ENCODE assay signal across 9 mouse cellular contexts in the genomic region with DNA sequence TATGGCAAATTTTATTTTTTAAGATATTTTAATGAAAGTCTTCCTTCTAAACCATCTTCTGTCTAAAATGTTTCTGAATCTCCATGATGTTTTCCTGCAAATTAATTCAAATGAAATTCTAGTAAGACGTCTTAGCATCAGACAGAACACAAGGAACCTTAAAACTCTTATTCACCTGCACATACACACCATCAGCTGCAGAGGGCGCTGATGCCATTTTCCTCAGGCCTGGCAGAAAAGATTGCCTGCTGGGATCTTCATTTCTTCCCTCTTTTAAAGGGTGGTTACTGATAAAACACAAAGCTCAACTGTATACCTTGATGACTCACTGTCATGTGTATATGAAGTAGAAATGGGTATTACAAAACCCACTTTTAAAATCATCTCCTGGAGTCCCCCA. TPM values are rescaled to one million over a fixed set of nuclear protein-coding genes. Genes with fewer than 3 reads are reported as not detected.
DNase-seq lines count a peak whose midpoint lies in the region; ATAC-seq and TF ChIP-seq lines count a peak whose summit lies in the region.
"Had no signal": no experiment of that assay in that cellular context is flagged by ENCODE, and none has a peak within 500 bp of the region (broad histone marks: within the 10 kb centered on the region; RNA-seq: fewer than 3 reads in every experiment).

No protein-coding gene starts in this region.

- H3K9me3 ChIP-seq in intestine, postnatal 0 days (ENCODE audit: control insufficient read depth): no peaks in the 10 kb centered on the region
- no peaks in the 10 kb centered on the region for H3K9me3 ChIP-seq in intestine, embryonic 16.5 days (ENCODE audit: control insufficient read depth, low read length)
- H3K9me3 ChIP-seq: limb, embryonic 15.5 days; stomach, embryonic 15.5 days had no signal

- H3K36me3 ChIP-seq in intestine, postnatal 0 days (ENCODE audit: control insufficient read depth, insufficient read depth): no peaks in the 10 kb centered on the region
- no peaks in the 10 kb centered on the region for H3K36me3 ChIP-seq in intestine, embryonic 16.5 days (ENCODE audit: control insufficient read depth, insufficient read depth, low read length)
- H3K36me3 ChIP-seq: limb, embryonic 15.5 days; stomach, embryonic 15.5 days had no signal

- H3K9ac ChIP-seq in intestine, postnatal 0 days (ENCODE audit: low read depth, low read length): no peak overlapping the region
- no peak overlapping the region for H3K9ac ChIP-seq in intestine, embryonic 16.5 days (ENCODE audit: low read depth, low read length)
- H3K9ac ChIP-seq: limb, embryonic 15.5 days; stomach, embryonic 15.5 days had no signal

- no peaks in the 10 kb centered on the region for H3K4me1 ChIP-seq in intestine, postnatal 0 days (replicated peaks; ENCODE audit: control insufficient read depth, insufficient read depth, low read length)
- peaks cover 3% of the 10 kb centered on the region; the same call in 1 of the 2 replicates for H3K4me1 ChIP-seq in intestine, embryonic 16.5 days (ENCODE audit: control insufficient read depth, insufficient read depth, low read length)

- DNase-seq in 3T3-L1 (ENCODE audit: low read depth, low spot score) (peak; percentile 29), 416B (ENCODE audit: low read depth) (peak; percentile 55)
- peak; percentile 43 for DNase-seq in embryo, embryonic 11.5 days (ENCODE audit: low read depth, low spot score)
- peak; percentile 24 to 45 for DNase-seq in lung, postnatal 4 days
- no peak for DNase-seq in spleen, postnatal 4 days (ENCODE audit: low spot score in 2 of 2)

- no peak for ATAC-seq in intestine, postnatal 0 days
- no peak for ATAC-seq in intestine, embryonic 16.5 days

- H3K27me3 ChIP-seq in intestine, postnatal 0 days (replicated peaks; ENCODE audit: control insufficient read depth, insufficient read depth, low read length): peaks cover 41% of the 10 kb centered on the region
- H3K27me3 ChIP-seq in intestine, embryonic 16.5 days (replicated peaks; ENCODE audit: control insufficient read depth, insufficient read depth, low read length): peaks cover 19% of the 10 kb centered on the region; the same call in 1 of the 2 replicates

- peak; percentile 82 for TF ChIP-seq CTCF in intestine, postnatal 0 days (IDR thresholded peaks at IDR 0.05; ENCODE audit: low read depth)

- no peak overlapping the region for H3K4me2 ChIP-seq in intestine, postnatal 0 days (replicated peaks; ENCODE audit: low read depth)
- H3K4me2 ChIP-seq in intestine, embryonic 16.5 days (ENCODE audit: low read depth, low read length): no peak overlapping the region
- H3K4me2 ChIP-seq: limb, embryonic 15.5 days; stomach, embryonic 15.5 days had no signal

- H3K4me3 ChIP-seq in intestine, postnatal 0 days (ENCODE audit: low read depth, low read length): no peak overlapping the region
- H3K4me3 ChIP-seq in intestine, embryonic 16.5 days (ENCODE audit: low read length): no peak overlapping the region
- H3K4me3 ChIP-seq: limb, embryonic 15.5 days; stomach, embryonic 15.5 days had no signal

- H3K27ac ChIP-seq in intestine, postnatal 0 days (ENCODE audit: low read depth, low read length): no peak overlapping the region
- H3K27ac ChIP-seq in intestine, embryonic 16.5 days (ENCODE audit: low read length): no peak overlapping the region
- H3K27ac ChIP-seq: limb, embryonic 15.5 days; stomach, embryonic 15.5 days had no signal

- WGBS in intestine, postnatal 0 days: 12% methylated on average over 2 of the region's 2 CpGs
- WGBS in intestine, embryonic 16.5 days: 6% methylated on average over 2 of the region's 2 CpGs

RNA-seq across cellular contexts. Expression of a gene that starts 4.7 kb away (rescaled TPM):
- 38.4 and 39.2 TPM in 2 replicates for polyA plus RNA-seq in intestine, postnatal 0 days (2015; fragmentation: Nextera tagmentation; extraction: Ambion mirVana)
- 61.4 and 68.9 TPM in 2 replicates for polyA plus RNA-seq in intestine, embryonic 16.5 days (2015; fragmentation: Nextera tagmentation; extraction: Ambion mirVana)

RNA-seq across cellular contexts. Expression of a gene that starts 42.4 kb away (rescaled TPM):
- 0.18 and 0.21 TPM in 2 replicates for polyA plus RNA-seq in intestine, postnatal 0 days (2015; fragmentation: Nextera tagmentation; extraction: Ambion mirVana)
- 1.1 TPM in 2 replicates for polyA plus RNA-seq in intestine, embryonic 16.5 days (2015; fragmentation: Nextera tagmentation; extraction: Ambion mirVana)

Comparison
In these comparisons a context has a peak if more than half of its experiments do, and no peak if none do; other contexts are left out.
1. DNase-seq: peak in 3T3-L1 (single experiment), 416B (single experiment), embryo, embryonic 11.5 days (single experiment) and lung, postnatal 4 days (2 of 2); none in spleen, postnatal 4 days (0 of 2).